Mouse (Mus musculus) hindbrain, postnatal 0 days (tissue): ENCODE data around the gene A730009L09Rik. TPM values are rescaled to one million over a fixed set of nuclear protein-coding genes. Genes with fewer than 3 reads are reported as not detected.

Source experiments
- ATAC-seq: fragments of 200-750 bp; cut with Nextera tagmentation; 2 replicates; pipeline ENCODE4 v1.8.0; 2017; ENCODE audit warnings: mild to moderate bottlenecking, moderate TSS enrichment, moderate library complexity
- DNase-seq: peaks from one replicate; pipeline ENCODE4 v3.0.0-alpha.2; 2015; ENCODE audit warnings: low spot score
- H3K27ac ChIP-seq: fragments of 300-500 bp; sonication (generic); 2 replicates; pipeline ENCODE4 v1.5.1; 2014; ENCODE audit warnings: mild to moderate bottlenecking
- H3K27me3 ChIP-seq: fragments of 300-500 bp; sonication (generic); 2 replicates; pipeline ENCODE4 v1.6.1; 2014; ENCODE audit warnings: low read length, mixed read lengths; ENCODE audit not compliant: insufficient read depth
- H3K36me3 ChIP-seq: fragments of 300-500 bp; sonication (generic); 2 replicates; pipeline ENCODE4 v1.6.1; 2014; ENCODE audit warnings: low read length, mixed read lengths; ENCODE audit not compliant: insufficient read depth
- H3K4me1 ChIP-seq: fragments of 300-500 bp; sonication (generic); 2 replicates; pipeline ENCODE4 v1.6.1; 2014; ENCODE audit warnings: antibody characterized with exemption, low read length, mixed read lengths; ENCODE audit not compliant: insufficient read depth
- H3K4me2 ChIP-seq: fragments of 300-500 bp; sonication (generic); 2 replicates; pipeline ENCODE4 v1.6.1; 2014; ENCODE audit warnings: low read depth, mild to moderate bottlenecking, low read length, moderate library complexity, mixed read lengths
- H3K4me3 ChIP-seq: fragments of 300-500 bp; sonication (generic); 2 replicates; pipeline ENCODE4 v1.5.1; 2014; ENCODE audit warnings: low read length
- H3K9ac ChIP-seq: fragments of 300-500 bp; sonication (generic); replicated peaks from 2 replicates; pipeline ENCODE4 v1.6.1; 2014; ENCODE audit warnings: mild to moderate bottlenecking, low read length, moderate library complexity, mixed read lengths
- H3K9me3 ChIP-seq: fragments of 300-500 bp; sonication (generic); 2 replicates; pipeline ENCODE4 v1.6.1; 2016; ENCODE audit warnings: low read length, mixed read lengths
- CTCF ChIP-seq: IDR thresholded peaks from 2 replicates; pipeline ENCODE4 v1.5.1; 2016; ENCODE audit warnings: antibody characterized with exemption, control low read depth, low read depth
- WGBS: fragments of 180-500 bp; shearing (Covaris S2); extraction: QIAGEN DNeasy Blood & Tissue Kit; methylation state at CpG from one replicate; pipeline ENCODE4 v1.1.7; 2014; 5-methylcytosine and 5-hydroxymethylcytosine counted together
- polyA plus RNA-seq: library from polyadenylated mRNA; unstranded; fragments of >200 nt; fragmentation: Nextera tagmentation; extraction: Ambion mirVana; gene quantifications from 2 replicates; pipeline ENCODE4 v1.2.1, GENCODE M21; 2015
- total RNA-seq: library from RNA; depleted of rRNA; stranded (reverse); fragments of >200 nt; gene quantifications from 2 replicates; pipeline ENCODE4 v1.2.3, GENCODE M21; 2014; rRNA removed

A730009L09Rik gene
- 0.68 TPM in 2 replicates for total RNA-seq
- polyA plus RNA-seq = 0.50 and 0.63 TPM in 2 replicates

DNA sequence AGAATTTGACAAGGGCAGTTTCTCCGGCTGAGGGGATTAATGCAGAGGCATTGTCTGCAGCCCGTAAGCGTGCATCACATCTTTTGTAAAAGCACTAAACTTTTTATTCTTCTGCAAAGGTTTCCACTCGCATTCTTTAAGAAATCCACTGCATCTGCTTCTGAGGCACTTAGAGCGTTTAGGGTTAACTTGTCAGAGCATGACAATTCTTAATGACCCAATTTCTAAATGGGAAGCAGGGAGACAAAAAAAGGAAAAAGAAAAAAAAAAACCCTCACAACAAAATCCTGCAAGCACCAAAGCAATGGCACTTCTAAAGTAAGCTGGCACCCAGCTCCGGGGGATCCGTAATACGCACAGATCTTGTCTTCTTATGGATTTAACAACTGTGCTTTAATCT, at the start of gene A730009L09Rik:
Gene A730009L09Rik, plus strand, starts transcription at position 301 of the 400 bp plus-strand sequence.
- peak within 1 kb of the TSS; percentile 10; the same call in 1 of the 2 replicates for H3K4me2 ChIP-seq
- H3K27ac ChIP-seq = no peak within 1 kb of the TSS
- 0 out of 2 replicates have a peak, but pooled peaks cover 2% of the 10 kb centered on the region for H3K9me3 ChIP-seq
- no peak within 1 kb of the TSS for H3K9ac ChIP-seq
- 39% methylated on average over 8 of the region's 8 CpGs for WGBS
- no peak for DNase-seq
- ATAC-seq = no peak
- H3K4me1 ChIP-seq = no peaks in the 10 kb centered on the region
- no peak within 1 kb of the TSS for H3K4me3 ChIP-seq
- H3K27me3 ChIP-seq = no peaks in the 10 kb centered on the region
- no peak for TF ChIP-seq CTCF
- H3K36me3 ChIP-seq = no peaks in the 10 kb centered on the region

DNA sequence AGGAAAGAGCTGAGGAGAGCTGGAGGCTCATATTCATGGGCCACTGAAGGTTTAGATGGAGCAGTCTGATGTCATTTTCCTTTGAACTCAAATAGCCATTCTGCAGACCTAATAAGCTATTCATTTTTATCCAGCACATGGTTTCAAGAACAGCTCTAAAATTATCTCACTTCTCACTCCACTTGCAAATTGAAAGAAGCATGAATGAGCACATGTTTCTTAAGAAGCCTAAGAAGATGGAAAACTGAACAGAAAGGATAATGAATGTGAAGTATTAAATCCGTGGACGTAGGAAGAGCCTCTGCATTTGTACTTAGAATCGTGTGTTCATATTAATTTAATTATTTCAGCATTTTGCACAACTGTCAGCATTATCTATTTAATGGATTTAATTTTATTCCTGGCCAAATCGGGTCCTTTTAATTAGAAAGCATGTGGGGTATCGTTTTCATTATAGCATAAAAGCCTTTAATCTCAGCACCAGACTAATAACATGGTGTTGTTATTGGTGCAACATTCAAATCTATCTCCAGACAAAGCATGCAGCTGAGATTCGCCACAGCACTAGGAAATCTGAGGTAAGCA, 49.2 kb upstream of the A730009L09Rik start:
- TF ChIP-seq CTCF = no peak
- H3K4me3 ChIP-seq = no peak overlapping the region
- 70% methylated on average over 6 of the region's 6 CpGs for WGBS
- H3K4me2 ChIP-seq = no peak overlapping the region
- ATAC-seq = no peak
- no peak for DNase-seq
- H3K9ac ChIP-seq = no peak overlapping the region
- no peaks in the 10 kb centered on the region for H3K36me3 ChIP-seq
- H3K27ac ChIP-seq = no peak overlapping the region
- no peaks in the 10 kb centered on the region for H3K27me3 ChIP-seq
- no peaks in the 10 kb centered on the region for H3K9me3 ChIP-seq
- no peaks in the 10 kb centered on the region for H3K4me1 ChIP-seq

DNA sequence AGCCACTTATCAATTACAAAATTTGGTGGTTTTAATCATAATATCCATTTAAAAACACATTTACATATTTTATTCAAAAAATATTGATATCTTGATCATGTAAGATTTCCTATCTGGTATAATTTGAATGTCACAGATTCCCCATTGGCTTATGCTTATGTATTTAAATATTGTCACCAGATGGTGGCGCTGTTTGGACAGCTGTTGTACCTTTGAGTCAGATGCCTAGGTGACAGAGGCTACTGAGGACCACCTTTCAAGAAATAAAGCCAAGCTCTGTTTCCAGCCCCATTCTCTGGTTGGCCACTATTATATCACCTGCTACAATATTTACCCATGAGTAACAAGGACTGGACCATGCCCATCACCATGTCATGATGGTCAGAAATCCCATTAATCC, 46.0 kb upstream of the A730009L09Rik start:
- Histone ChIP-seq H3K36me3 (no peaks in the 10 kb centered on the region), H3K4me2 (no peak overlapping the region), H3K27ac (no peak overlapping the region), H3K9me3 (no peaks in the 10 kb centered on the region), H3K4me1 (no peaks in the 10 kb centered on the region), H3K4me3 (no peak overlapping the region), H3K27me3 (no peaks in the 10 kb centered on the region), H3K9ac (no peak overlapping the region)
- WGBS = 8% methylated on average over 1 of the region's 1 CpGs
- 0 out of 2 replicates have a peak, but pooled peaks have one; percentile 13 for TF ChIP-seq CTCF
- ATAC-seq (no peak), DNase-seq (no peak)

DNA sequence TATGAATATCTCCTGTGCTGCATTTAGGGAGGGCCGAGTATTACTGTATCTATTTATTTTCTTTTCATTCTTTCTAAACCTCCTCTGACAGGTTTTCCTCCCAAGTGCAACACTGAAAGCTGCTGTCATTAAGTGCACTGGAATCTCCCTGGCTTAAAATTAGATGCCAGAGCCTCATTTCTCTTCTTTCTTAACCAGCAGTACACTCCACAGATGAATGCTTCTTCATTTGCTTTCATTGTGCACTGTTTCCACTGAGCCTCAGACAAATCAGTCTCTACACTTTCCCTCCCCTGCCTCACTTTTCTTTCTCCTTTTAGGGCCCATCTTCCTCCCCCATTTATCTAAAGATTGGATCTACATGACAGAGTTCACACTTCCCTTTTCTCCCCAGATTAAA, 44.9 kb upstream of the A730009L09Rik start:
- no peak overlapping the region for H3K4me2 ChIP-seq
- TF ChIP-seq CTCF = no peak
- ATAC-seq (no peak), DNase-seq (no peak)
- H3K4me3 ChIP-seq = no peak overlapping the region
- H3K27ac ChIP-seq = no peak overlapping the region
- H3K36me3 ChIP-seq = no peaks in the 10 kb centered on the region
- no peaks in the 10 kb centered on the region for H3K27me3 ChIP-seq
- 61% methylated on average over 1 of the region's 1 CpGs for WGBS
- no peak overlapping the region for H3K9ac ChIP-seq
- no peaks in the 10 kb centered on the region for H3K9me3 ChIP-seq
- no peaks in the 10 kb centered on the region for H3K4me1 ChIP-seq

DNA sequence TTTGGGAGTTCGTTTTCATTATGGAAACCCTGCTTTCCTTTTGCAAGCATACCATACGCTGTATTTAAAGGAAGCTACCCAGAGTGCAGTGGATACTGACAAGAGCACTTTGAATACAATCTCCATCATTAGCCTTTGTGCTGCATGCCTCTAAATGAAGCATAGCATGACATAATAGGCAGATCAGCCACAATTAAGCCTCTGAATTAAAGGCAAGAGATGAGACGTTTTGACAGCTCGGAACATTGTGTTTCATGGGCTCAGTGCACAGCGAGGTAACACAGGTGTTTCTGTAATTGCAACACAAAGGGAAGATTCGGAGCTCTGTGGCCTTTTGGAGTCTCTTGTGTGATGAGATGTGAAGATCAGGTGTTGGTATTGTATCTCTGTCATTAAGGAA, 41.5 kb upstream of the A730009L09Rik start:
- Histone ChIP-seq H3K9ac (no peak overlapping the region), H3K27ac (no peak overlapping the region), H3K27me3 (no peaks in the 10 kb centered on the region), H3K4me1 (no peaks in the 10 kb centered on the region), H3K4me3 (no peak overlapping the region), H3K4me2 (no peak overlapping the region), H3K36me3 (no peaks in the 10 kb centered on the region), H3K9me3 (no peaks in the 10 kb centered on the region)
- WGBS = 60% methylated on average over 6 of the region's 6 CpGs
- TF ChIP-seq CTCF = no peak
- DNase-seq (no peak), ATAC-seq (no peak)

DNA sequence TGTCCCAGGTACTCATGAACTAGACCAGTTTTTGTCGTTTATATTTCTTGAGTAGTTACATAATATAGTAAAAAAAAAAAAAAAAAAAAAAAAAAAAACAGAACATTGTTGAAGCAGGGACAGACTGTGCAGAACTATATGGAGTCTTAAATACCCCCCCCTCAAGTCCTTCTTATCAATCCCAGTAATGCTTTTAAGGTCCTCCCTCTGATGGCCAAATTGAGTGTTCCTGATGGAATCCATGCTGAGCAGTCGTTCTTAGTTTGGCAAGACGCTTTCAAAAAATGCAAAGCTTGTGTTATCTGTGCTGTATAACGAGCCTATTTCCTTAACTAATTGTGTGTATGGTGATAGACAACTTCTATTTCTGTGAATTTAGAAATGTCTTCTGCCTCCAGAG, 40.2 kb upstream of the A730009L09Rik start:
- 83% methylated on average over 4 of the region's 4 CpGs for WGBS
- no peak overlapping the region for H3K9ac ChIP-seq
- ATAC-seq = no peak

DNA sequence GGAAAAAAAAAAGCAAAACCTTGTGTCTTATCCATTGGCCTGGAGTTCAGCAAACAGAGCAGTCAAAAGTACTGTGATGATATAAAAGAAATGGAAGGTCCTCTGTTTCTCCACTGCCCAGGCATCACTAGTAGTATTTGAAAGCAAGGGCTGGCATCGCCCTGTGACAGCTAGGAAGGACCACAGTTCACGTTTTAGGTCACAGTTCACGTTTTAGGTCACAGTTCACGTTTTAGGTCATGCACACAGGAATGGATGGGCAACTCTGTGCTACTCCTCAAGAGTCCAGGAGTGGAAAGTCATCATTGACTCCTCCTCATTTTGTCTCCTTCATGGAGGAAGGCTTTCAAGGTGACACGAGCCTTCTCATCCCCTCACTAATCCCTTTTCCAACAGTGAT, 38.0 kb upstream of the A730009L09Rik start:
- H3K36me3 ChIP-seq = no peaks in the 10 kb centered on the region
- ATAC-seq (no peak), DNase-seq (no peak)
- H3K9me3 ChIP-seq = no peaks in the 10 kb centered on the region
- no peak for TF ChIP-seq CTCF
- no peaks in the 10 kb centered on the region for H3K27me3 ChIP-seq
- no peak overlapping the region for H3K4me3 ChIP-seq
- 84% methylated on average over 5 of the region's 5 CpGs for WGBS
- H3K4me2 ChIP-seq = no peak overlapping the region
- H3K4me1 ChIP-seq = no peaks in the 10 kb centered on the region
- H3K27ac ChIP-seq = no peak overlapping the region
- no peak overlapping the region for H3K9ac ChIP-seq

More for the DNA sequence above, 40.2 kb upstream of the A730009L09Rik start:
- DNase-seq = no peak
- no peak for TF ChIP-seq CTCF
- Histone ChIP-seq H3K36me3 (no peaks in the 10 kb centered on the region), H3K4me3 (no peak overlapping the region), H3K4me1 (no peaks in the 10 kb centered on the region), H3K4me2 (no peak overlapping the region), H3K9me3 (no peaks in the 10 kb centered on the region), H3K27me3 (no peaks in the 10 kb centered on the region), H3K27ac (no peak overlapping the region)
